Mouse (Mus musculus) CH12.LX (cell line): ENCODE measurements around the gene Gm20422.

Experiments used
- POLR2A ChIP-seq: IDR thresholded peaks from 2 replicates; pipeline ENCODE4 v1.6.1; 2011; ENCODE audit warnings: low read depth, mild to moderate bottlenecking, improper control_type of control experiment, low read length
- ZNF384 ChIP-seq: IDR thresholded peaks from 2 replicates; pipeline ENCODE4 v1.6.1; 2012; ENCODE audit warnings: low read depth, low read length, improper control_type of control experiment, inconsistent platforms

- no peak for TF ChIP-seq ZNF384
- no peak for TF ChIP-seq POLR2A
These were observed 28.7 kb upstream of the Gm20422 start for GRCm38 (mm10) chr8:69803366-69803765.
